Mouse (Mus musculus): ENCODE measurements around the gene Trnp1.

Gene Trnp1

GRCm38 (mm10) chr4:133460006-133460405 is 38.3 kb downstream of the Trnp1 start:
- DNase-seq (ENCODE audit: low read depth), result no peak

GRCm38 (mm10) chr4:133458044-133458443 is 40.3 kb downstream of the Trnp1 start:
- DNase-seq (ENCODE audit: low read depth), result no peak

- no peak for DNase-seq (ENCODE audit: low read depth)
Measured at GRCm38 (mm10) chr4:133452433-133452832, 45.9 kb downstream of the Trnp1 start.

GRCm38 (mm10) chr4:133451536-133451935 is 46.8 kb downstream of the Trnp1 start:
- DNase-seq (ENCODE audit: low read depth), result peak; percentile 66

- no peak for DNase-seq (ENCODE audit: low read depth)
Measured at GRCm38 (mm10) chr4:133449726-133450125, 48.6 kb downstream of the Trnp1 start.

- DNase-seq (ENCODE audit: low read depth), result no peak
Measured at GRCm38 (mm10) chr4:133448708-133449388, 49.5 kb downstream of the Trnp1 start.

- no peak for DNase-seq (ENCODE audit: low read depth)
Measured at GRCm38 (mm10) chr4:133447967-133448366, 50.4 kb downstream of the Trnp1 start.

- DNase-seq (ENCODE audit: low read depth), result no peak
Measured at GRCm38 (mm10) chr4:133447366-133447765, 51.0 kb downstream of the Trnp1 start.

- no peak for DNase-seq (ENCODE audit: low read depth)
Measured at GRCm38 (mm10) chr4:133445727-133446126, 52.6 kb downstream of the Trnp1 start.

- no peak for DNase-seq (ENCODE audit: low read depth)
Measured at GRCm38 (mm10) chr4:133443085-133443484, 55.3 kb downstream of the Trnp1 start.

GRCm38 (mm10) chr4:133442194-133442593 is 56.2 kb downstream of the Trnp1 start:
- DNase-seq (ENCODE audit: low read depth), result no peak

All from c-Kit-positive CD71-positive TER-119-negative erythroid progenitor cells, embryonic 14.5 days (primary cell).